In the genomic region with DNA sequence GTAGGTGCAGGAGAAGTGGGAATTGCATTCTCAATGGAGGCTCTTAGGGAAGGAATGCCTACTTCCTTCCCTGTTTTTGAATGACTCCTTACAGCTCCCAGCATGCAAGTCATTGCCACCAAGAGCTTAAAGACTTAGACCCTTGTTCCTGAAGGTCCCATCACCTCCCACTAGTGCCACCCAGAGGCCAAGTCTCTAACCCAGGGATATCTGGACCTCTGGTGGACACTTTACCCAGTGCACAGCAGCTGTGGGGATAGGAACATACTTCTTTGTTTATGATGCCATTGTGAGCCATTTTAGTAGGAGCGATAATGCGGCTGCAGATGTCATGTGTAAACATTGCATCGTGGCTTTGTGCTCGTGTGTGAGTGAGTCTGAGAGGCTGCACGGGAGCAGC, we compare ENCODE assay signal across 9 mouse cellular contexts. TPM values are rescaled to one million over a fixed set of nuclear protein-coding genes. Genes with fewer than 3 reads are reported as not detected.
DNase-seq lines count a peak whose midpoint lies in the region; ATAC-seq and TF ChIP-seq lines count a peak whose summit lies in the region.
"Had no signal": no experiment of that assay in that cellular context is flagged by ENCODE, and none has a peak within 500 bp of the region (broad histone marks: within the 10 kb centered on the region; RNA-seq: fewer than 3 reads in every experiment).

No protein-coding gene starts in this region.

- DNase-seq in adrenal gland, postnatal 36 days = peak; percentile 15 to 24
- DNase-seq in adrenal gland, postnatal 25 days = no peak
- peak; percentile 32 to 34 for DNase-seq in right cerebral cortex, postnatal 10 days (ENCODE audit: low spot score in 2 of 2)
- no peak for DNase-seq in right cerebral cortex, postnatal 36 days (ENCODE audit: low spot score in 2 of 2)
- DNase-seq in gastrocnemius, postnatal 14 days = peak; percentile 32
- DNase-seq in lung, adult 2 months = peak; percentile 30
- DNase-seq in forebrain, embryonic 14.5 days (ENCODE audit: low spot score) = no peak

- intact Hi-C loops in gastrocnemius, postnatal 14 days (cut with DNase I; ENCODE audit: low total_unique reads) = loop anchor here (2.0 to 10.0 kb wide), 4 partner anchors 337 to 957 kb away; no protein-coding TSS in a partner anchor

- H3K27me3 ChIP-seq in forebrain, embryonic 14.5 days (replicated peaks; ENCODE audit: control insufficient read depth, insufficient read depth, low read length) = no peaks in the 10 kb centered on the region

- H3K4me2 ChIP-seq in forebrain, embryonic 14.5 days (ENCODE audit: low read length) = no peak overlapping the region

- WGBS in lung, adult 2 months = 32% methylated on average over 5 of the region's 5 CpGs
- 85% methylated on average over 5 of the region's 5 CpGs for WGBS in forebrain, embryonic 14.5 days

- H3K4me3 ChIP-seq in lung, adult 2 months (replicated peaks; ENCODE audit: extremely low read depth, low read depth, low read length) = no peak overlapping the region
- H3K4me3 ChIP-seq in forebrain, embryonic 14.5 days (ENCODE audit: low read depth, low read length) = no peak overlapping the region
- H3K4me3 ChIP-seq: myocyte had no signal

- no peaks in the 10 kb centered on the region for H3K4me1 ChIP-seq in lung, adult 2 months (ENCODE audit: control insufficient read depth, insufficient read depth, low read length)
- H3K4me1 ChIP-seq in forebrain, embryonic 14.5 days (ENCODE audit: control insufficient read depth, insufficient read depth, low read length) = no peaks in the 10 kb centered on the region

- H3K27ac ChIP-seq in forebrain, embryonic 14.5 days (ENCODE audit: low read depth, low read length) = no peak overlapping the region

- H3K9ac ChIP-seq in forebrain, embryonic 14.5 days (ENCODE audit: low read length) = no peak overlapping the region

- peak; percentile 59 for TF ChIP-seq CTCF in lung, adult 2 months (IDR thresholded peaks at IDR 0.05; ENCODE audit: insufficient read depth, low read length)

- no peaks in the 10 kb centered on the region for H3K36me3 ChIP-seq in forebrain, embryonic 14.5 days (ENCODE audit: control insufficient read depth, insufficient read depth, low read length)

- H3K9me3 ChIP-seq in forebrain, embryonic 14.5 days (replicated peaks; ENCODE audit: control insufficient read depth, low read length) = no peaks in the 10 kb centered on the region

- no peak for ATAC-seq in forebrain, embryonic 14.5 days
- no peak for ATAC-seq in activated CD4-positive, CD25-positive, alpha-beta regulatory T cell, adult 4 months

- no peak for TF ChIP-seq POLR2A in lung, adult 2 months (IDR thresholded peaks at IDR 0.05; ENCODE audit: borderline replicate concordance, extremely low read depth, low read depth, low read length)

RNA-seq across cellular contexts. Expression of a gene that starts 38.3 kb away (rescaled TPM):
- total RNA-seq in adrenal gland, postnatal 36 days (2021) = 1 to 10 TPM; 2.7 to 3.0 TPM
- 4.1 and 5.6 TPM in 2 replicates for total RNA-seq in adrenal gland, postnatal 25 days (2021)
- total RNA-seq in gastrocnemius, postnatal 14 days (2021) = 1 to 10 TPM; 2.1 to 2.8 TPM
- 0.50 and 1.1 TPM in 2 replicates for polyA plus RNA-seq in lung, adult 2 months (2012; rRNA removed)
- 17.0 and 29.0 TPM in 2 replicates for polyA plus RNA-seq in forebrain, embryonic 14.5 days (2014; fragmentation: Nextera tagmentation; extraction: Ambion mirVana)
- polyA plus RNA-seq in activated CD4-positive, CD25-positive, alpha-beta regulatory T cell, adult 4 months (2017; shearing (Covaris generic)) = 10 to 100 TPM; 24.3 to 29.3 TPM

Comparison
In these comparisons a context has a peak if more than half of its experiments do, and no peak if none do; other contexts are left out.
1. DNase-seq: peak in adrenal gland, postnatal 36 days (2 of 2), right cerebral cortex, postnatal 10 days (2 of 2), gastrocnemius, postnatal 14 days (single experiment) and lung, adult 2 months (single experiment); none in adrenal gland, postnatal 25 days (single experiment), right cerebral cortex, postnatal 36 days (0 of 2) and forebrain, embryonic 14.5 days (single experiment).